Mouse (Mus musculus) limb, embryonic 10.5 days (tissue): Measurements from ENCODE around the gene Wdcp. TPM values are rescaled to one million over a fixed set of nuclear protein-coding genes. Genes with fewer than 3 reads are reported as not detected.
A peak's percentile ranks its signal among the peaks of the same experiment; 100 is the strongest.

Source experiments
- DNase-seq: peaks from one replicate; pipeline ENCODE4 v3.0.0-alpha.2; 2017; ENCODE audit warnings: low spot score
- H3K27ac ChIP-seq: fragments of 300-500 bp; sonication (generic); 2 replicates; pipeline ENCODE4 v1.5.1; 2016; ENCODE audit warnings: mild to moderate bottlenecking
- H3K27me3 ChIP-seq: fragments of 300-500 bp; sonication (generic); 2 replicates; pipeline ENCODE4 v1.6.1; 2016; ENCODE audit warnings: low read depth, mild to moderate bottlenecking; ENCODE audit not compliant: poor library complexity, severe bottlenecking
- H3K36me3 ChIP-seq: fragments of 300-500 bp; sonication (generic); 2 replicates; pipeline ENCODE4 v1.6.1; 2016; ENCODE audit warnings: mild to moderate bottlenecking, moderate library complexity
- H3K4me1 ChIP-seq: fragments of 300-500 bp; sonication (generic); 2 replicates; pipeline ENCODE4 v1.6.1; 2016
- H3K4me3 ChIP-seq: fragments of 300-500 bp; sonication (generic); 2 replicates; pipeline ENCODE4 v1.5.1; 2016; ENCODE audit warnings: mild to moderate bottlenecking, moderate library complexity
- H3K9me3 ChIP-seq: fragments of 300-500 bp; sonication (generic); replicated peaks from 2 replicates; pipeline ENCODE4 v1.6.1; 2016; ENCODE audit warnings: mild to moderate bottlenecking
- WGBS: fragments of 180-500 bp; shearing (Covaris S2); methylation state at CpG from one replicate; pipeline ENCODE4 v1.1.7; 2016; 5-methylcytosine and 5-hydroxymethylcytosine counted together
- polyA plus RNA-seq: library from polyadenylated mRNA; unstranded; fragments of >200 nt; fragmentation: Nextera tagmentation; extraction: Ambion mirVana; gene quantifications from 2 replicates; pipeline ENCODE4 v1.2.1, GENCODE M21; 2016

The Wdcp gene
- polyA plus RNA-seq, 1 experiment from 2014 or later = 23.9 TPM

DNA sequence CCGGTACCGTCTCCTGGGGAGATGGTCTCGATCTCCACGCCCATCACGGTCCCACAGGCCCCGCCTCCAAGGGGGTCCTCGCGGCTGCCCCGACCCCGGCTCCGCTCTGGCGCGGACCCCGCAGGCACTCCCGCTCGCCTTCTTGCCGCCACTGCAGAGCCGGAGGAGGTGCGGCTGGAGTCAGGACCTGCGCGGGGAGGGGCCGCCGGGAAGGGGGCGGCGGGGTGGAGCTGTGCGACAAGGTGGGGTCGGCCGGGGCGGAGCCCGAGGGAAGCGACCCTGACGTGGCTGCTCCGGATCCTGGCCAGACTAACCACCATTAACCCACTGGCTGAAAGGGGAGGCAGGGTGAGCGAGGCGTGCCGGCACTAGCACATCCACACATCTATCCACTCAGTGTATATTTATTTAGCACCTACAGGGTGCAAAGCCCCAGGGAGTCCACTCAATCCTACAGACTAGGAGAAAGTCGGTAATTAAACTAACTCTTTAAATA is 1.7 kb upstream of the Wdcp start, which contains the start of gene Fkbp1b:
Fkbp1b (minus strand) TSS at position 200 of the 496 bp plus-strand sequence.
- no peaks in the 10 kb centered on the region for H3K9me3 ChIP-seq
- H3K27ac ChIP-seq = peak within 1 kb of the TSS; percentile 82
- H3K4me3 ChIP-seq = peak within 1 kb of the TSS; percentile 80
- H3K36me3 ChIP-seq = no peaks in the 10 kb centered on the region; the same call in 1 of the 2 replicates
- DNase-seq = peak; percentile 84
- peaks cover 34% of the 10 kb centered on the region for H3K27me3 ChIP-seq
- WGBS = under 1% methylated on average over 37 of the region's 37 CpGs
- peaks cover 33% of the 10 kb centered on the region for H3K4me1 ChIP-seq

DNA sequence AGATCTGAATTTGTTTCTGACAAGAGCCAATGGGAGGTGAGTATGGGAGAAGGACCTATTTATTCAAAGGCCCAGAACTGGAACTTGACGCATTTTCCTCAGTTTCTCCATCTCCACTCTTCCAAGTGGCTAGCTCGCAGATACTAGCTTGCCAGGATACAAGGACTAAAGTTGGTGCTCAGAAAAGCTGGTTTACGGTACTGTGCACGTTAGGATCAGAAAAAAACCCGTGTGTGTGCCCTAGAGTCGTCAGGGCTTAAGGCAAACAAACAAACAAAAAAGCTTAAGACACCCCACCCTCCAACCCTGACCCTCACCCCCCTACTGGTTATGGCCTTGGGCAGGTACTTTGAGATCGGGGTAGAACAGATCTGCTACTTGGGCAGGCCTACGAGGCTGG is 647 bp upstream of the Wdcp start:
- Histone ChIP-seq H3K27ac (no peak overlapping the region), H3K36me3 (peaks cover 4% of the 10 kb centered on the region), H3K9me3 (no peaks in the 10 kb centered on the region), H3K4me3 (0 out of 2 replicates have a peak overlapping the region, but pooled peaks have one; percentile 80), H3K4me1 (peaks cover 35% of the 10 kb centered on the region), H3K27me3 (peaks cover 34% of the 10 kb centered on the region)
- DNase-seq = no peak
- 90% methylated on average over 8 of the region's 8 CpGs for WGBS

DNA sequence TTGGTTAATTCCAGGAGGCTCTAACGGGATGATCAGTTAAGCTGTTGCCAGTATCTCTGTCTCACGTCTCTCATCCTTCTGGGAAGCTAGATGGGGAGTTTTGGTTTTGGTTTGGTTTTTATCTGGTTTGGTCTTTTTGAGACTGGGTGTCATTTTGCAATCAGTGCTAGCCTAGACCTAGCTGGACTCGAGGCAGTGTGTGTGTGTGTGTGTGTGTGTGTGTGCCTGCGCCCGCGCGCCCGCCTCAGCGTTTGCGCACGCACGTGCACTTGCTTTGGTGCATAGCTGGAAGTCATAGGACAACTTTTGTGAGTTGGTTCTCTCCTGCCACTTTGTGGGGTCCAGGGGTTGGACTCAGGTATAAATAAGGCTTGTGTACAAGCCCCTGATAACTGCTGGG is 638 bp downstream of the Wdcp start:
- 0% methylated on average over 12 of the region's 12 CpGs for WGBS
- H3K27me3 ChIP-seq = peaks cover 28% of the 10 kb centered on the region
- peak overlapping the region; percentile 78 for H3K27ac ChIP-seq
- peaks cover 35% of the 10 kb centered on the region for H3K4me1 ChIP-seq
- peak overlapping the region; percentile 62 for H3K4me3 ChIP-seq
- H3K36me3 ChIP-seq = peaks cover 6% of the 10 kb centered on the region
- peak; percentile 68 for DNase-seq
- no peaks in the 10 kb centered on the region for H3K9me3 ChIP-seq

DNA sequence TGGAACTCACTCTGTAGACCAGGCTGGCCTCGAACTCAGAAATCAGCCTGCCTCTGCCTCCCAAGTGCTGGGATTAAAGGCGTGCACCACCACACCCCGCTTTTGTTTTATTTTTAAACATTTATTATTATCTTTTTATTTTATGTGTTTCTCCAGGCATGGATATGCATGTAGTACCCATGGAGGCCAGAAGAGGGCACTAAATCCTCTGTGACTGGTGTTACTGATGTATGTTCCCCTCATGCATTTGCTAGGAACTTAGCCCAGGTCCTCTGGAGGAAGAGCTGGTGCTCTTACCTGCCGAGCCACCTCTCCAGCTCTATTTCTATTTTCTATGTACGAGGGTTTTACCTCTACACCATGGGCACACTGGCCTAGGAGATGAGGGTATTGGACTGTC is 13.1 kb downstream of the Wdcp start:
- H3K9me3 ChIP-seq = no peaks in the 10 kb centered on the region
- H3K36me3 ChIP-seq = peaks cover 68% of the 10 kb centered on the region
- no peak overlapping the region for H3K4me3 ChIP-seq
- no peak for DNase-seq
- no peak overlapping the region for H3K27ac ChIP-seq
- peaks cover 6% of the 10 kb centered on the region for H3K4me1 ChIP-seq
- no peaks in the 10 kb centered on the region for H3K27me3 ChIP-seq
- 93% methylated on average over 5 of the region's 5 CpGs for WGBS

DNA sequence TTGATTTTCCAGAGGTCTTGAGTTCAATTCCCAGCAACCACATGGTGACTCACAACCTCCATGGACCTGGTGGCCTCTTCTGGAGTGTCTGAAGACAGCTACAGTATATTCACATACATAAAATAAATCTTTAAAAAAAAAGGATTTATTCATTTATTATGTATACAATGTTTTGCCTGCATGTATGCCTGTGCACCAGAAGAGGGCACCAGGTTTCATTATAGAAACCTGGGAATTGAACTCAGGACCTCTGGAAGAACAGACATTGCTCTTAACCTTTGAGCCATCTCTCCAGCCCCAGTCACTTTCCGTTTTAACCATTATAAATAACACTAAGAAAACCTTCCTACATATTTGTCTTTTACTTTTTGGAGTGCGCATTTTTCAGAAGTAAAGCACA is 13.7 kb downstream of the Wdcp start:
- Histone ChIP-seq H3K9me3 (no peaks in the 10 kb centered on the region), H3K36me3 (peaks cover 61% of the 10 kb centered on the region), H3K27ac (no peak overlapping the region), H3K4me3 (no peak overlapping the region), H3K4me1 (peaks cover 6% of the 10 kb centered on the region), H3K27me3 (no peaks in the 10 kb centered on the region)
- WGBS = 99% methylated on average over 2 of the region's 2 CpGs
- DNase-seq = no peak

DNA sequence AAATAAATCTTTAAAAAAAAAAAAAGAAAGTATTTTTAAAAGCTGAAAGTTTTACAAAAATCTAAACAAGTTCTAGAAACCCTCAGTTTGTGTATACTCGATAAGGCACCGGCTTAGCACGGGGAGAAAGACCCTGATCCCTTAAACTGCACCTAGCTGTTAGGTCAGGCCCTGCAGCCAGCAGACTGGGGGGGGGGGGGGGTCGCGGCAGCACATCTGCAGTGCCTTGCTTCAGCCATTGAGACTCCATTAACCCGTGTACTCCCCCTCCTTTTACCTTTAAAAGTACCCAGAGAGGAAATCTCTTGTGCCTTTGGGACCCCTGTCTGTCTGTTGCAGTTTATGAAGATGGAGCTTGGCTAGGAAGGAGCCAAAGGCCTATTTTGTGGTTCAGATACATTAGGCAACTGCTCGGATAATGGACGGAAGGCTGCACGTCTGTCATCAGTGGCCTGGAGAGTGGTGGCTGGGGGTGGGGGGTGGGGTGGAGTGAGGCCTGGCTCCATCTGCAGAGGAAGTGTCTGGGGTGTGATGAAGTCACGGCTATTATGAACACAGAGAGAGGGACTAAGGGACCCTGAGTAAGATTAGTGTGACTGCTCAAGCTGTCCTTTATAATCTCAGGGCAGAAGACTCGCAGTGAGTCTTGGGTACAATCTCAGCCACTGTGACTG is 16.3 kb downstream of the Wdcp start:
- peaks cover 40% of the 10 kb centered on the region for H3K36me3 ChIP-seq
- H3K27ac ChIP-seq = peak overlapping the region; percentile 61; the same call in 1 of the 2 replicates
- no peaks in the 10 kb centered on the region for H3K27me3 ChIP-seq
- no peak overlapping the region for H3K4me3 ChIP-seq
- WGBS = 54% methylated on average over 11 of the region's 11 CpGs
- peaks cover 6% of the 10 kb centered on the region for H3K4me1 ChIP-seq
- no peaks in the 10 kb centered on the region for H3K9me3 ChIP-seq
- DNase-seq = no peak

DNA sequence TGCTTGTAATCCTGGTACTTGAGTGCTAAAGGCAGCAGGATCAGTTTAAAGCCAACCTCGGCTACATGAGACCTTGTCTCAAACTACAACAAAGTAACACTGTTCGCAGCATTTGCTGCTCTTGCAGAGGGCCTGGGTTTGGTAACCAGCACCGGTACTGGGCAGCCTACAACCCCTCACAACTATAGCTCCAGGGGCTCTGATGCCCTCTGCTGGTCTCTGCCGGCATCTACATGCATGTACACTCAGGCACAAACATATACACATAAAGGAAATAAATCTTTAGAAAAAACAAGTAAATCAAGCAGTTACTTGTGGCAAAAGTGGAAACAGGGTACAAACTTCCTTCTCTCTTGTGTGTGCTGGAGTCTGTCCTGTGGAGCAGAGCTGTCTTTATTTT is 19.6 kb downstream of the Wdcp start:
- H3K4me3 ChIP-seq = no peak overlapping the region
- DNase-seq = no peak
- H3K36me3 ChIP-seq = peaks cover 15% of the 10 kb centered on the region
- H3K27ac ChIP-seq = no peak overlapping the region
- H3K9me3 ChIP-seq = no peaks in the 10 kb centered on the region
- WGBS = 94% methylated on average over 4 of the region's 4 CpGs
- no peaks in the 10 kb centered on the region for H3K27me3 ChIP-seq
- peaks cover 6% of the 10 kb centered on the region for H3K4me1 ChIP-seq

DNA sequence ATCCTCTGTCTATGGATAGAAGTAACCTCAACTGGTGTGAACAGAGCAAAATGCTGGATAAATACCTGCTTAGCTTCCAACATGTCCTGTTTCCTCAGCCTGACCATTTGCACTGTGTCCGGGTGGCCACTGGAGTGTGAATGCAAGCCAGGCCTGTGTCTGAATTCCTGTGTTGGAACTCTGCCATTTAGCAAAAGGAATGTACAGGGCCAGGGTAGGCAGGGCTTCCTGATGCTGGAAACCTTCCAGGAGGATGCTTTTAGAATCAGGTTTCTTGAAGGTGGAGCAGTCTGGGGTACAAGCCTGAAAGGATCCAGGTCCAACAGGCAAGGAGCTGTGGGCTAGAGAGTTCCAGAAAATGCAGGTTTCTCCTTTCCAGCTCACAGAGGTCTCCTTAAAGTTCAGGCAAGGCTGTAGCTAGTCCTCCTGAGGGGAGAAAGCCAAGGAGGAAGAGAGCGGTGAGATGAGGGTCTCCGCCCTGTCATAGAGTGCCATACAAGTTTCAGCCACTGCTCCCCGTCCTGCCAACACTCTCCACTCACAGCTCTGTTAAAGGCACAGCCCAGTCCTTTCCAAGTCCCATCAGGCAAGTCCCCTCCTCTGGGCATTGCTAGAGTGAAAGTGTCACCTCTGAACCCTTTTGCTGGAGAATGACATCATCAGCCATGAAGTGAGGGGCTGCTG is 20.7 kb downstream of the Wdcp start:
- H3K27me3 ChIP-seq = no peaks in the 10 kb centered on the region
- no peak for DNase-seq
- H3K27ac ChIP-seq = no peak overlapping the region
- H3K9me3 ChIP-seq = no peaks in the 10 kb centered on the region
- H3K4me3 ChIP-seq = no peak overlapping the region
- peaks cover 6% of the 10 kb centered on the region for H3K4me1 ChIP-seq
- WGBS = 84% methylated on average over 4 of the region's 4 CpGs
- H3K36me3 ChIP-seq = peaks cover 10% of the 10 kb centered on the region

DNA sequence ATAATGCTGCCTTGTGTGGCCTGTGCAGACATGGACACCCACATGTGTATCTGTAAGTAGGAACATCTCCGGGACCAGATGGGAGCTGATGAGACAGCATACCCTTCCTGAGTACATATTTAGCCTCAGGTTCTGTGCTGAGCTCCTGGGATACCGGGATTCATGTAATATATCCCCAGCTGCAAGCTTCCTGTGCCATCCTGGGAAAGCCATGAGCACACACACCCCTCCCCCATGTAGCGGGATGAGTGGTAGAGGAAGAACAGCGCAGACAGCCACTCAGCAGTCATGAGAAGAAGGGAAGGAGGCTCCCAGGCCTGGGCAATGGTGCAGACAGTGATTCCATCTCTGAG is 21.2 kb downstream of the Wdcp start:
- WGBS = 85% methylated on average over 4 of the region's 4 CpGs
- peaks cover 4% of the 10 kb centered on the region for H3K4me1 ChIP-seq
- no peak overlapping the region for H3K4me3 ChIP-seq
- peaks cover 10% of the 10 kb centered on the region for H3K36me3 ChIP-seq
- no peaks in the 10 kb centered on the region for H3K9me3 ChIP-seq
- H3K27ac ChIP-seq = no peak overlapping the region
- DNase-seq = no peak
- H3K27me3 ChIP-seq = no peaks in the 10 kb centered on the region

DNA sequence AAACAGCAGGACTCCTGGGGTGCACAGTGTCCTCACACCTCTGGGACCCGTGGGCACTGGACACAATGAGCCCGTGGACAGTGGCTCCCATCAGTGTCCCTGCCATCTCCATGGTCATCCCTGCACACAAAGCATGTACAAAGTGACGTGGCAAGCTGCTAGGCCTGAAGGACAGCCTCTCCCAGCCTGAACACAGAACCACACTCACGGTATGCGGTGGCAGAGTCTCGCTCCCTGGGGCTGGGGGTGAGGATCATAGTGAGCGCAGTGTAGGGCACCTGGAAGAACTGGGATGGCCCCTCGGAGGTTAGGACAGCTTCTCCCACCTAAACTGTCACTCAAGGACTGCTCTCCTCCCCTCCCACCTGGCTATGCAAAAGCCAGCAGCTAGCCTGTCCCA is 25.8 kb downstream of the Wdcp start:
- DNase-seq = no peak
- Histone ChIP-seq H3K27me3 (peaks cover 13% of the 10 kb centered on the region), H3K36me3 (no peaks in the 10 kb centered on the region), H3K4me1 (peaks cover 4% of the 10 kb centered on the region), H3K9me3 (no peaks in the 10 kb centered on the region), H3K27ac (no peak overlapping the region), H3K4me3 (no peak overlapping the region)
- 87% methylated on average over 8 of the region's 8 CpGs for WGBS

DNA sequence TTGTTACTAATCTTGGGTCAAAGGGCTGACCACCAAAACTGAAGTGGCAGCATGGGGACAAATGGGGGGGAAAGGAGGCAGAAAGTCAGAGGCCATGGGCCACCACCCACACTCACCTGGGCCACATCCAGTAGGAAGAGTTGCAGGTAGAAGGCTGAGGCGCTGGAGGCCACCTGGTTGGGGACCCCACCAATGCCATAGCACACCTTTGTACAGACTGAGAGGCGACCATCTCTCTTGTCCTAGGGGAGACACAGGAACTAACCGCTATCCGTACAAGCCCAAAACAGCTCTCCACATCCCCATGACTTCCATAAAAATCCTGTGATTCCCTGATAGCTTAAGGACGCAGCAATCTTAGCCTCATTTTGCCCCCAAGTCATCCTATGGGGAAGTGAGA is 28.2 kb downstream of the Wdcp start:
- Histone ChIP-seq H3K4me3 (no peak overlapping the region), H3K27me3 (peaks cover 16% of the 10 kb centered on the region), H3K9me3 (no peaks in the 10 kb centered on the region), H3K4me1 (peaks cover 10% of the 10 kb centered on the region), H3K27ac (no peak overlapping the region), H3K36me3 (no peaks in the 10 kb centered on the region)
- no peak for DNase-seq
- WGBS = 94% methylated on average over 5 of the region's 5 CpGs

DNA sequence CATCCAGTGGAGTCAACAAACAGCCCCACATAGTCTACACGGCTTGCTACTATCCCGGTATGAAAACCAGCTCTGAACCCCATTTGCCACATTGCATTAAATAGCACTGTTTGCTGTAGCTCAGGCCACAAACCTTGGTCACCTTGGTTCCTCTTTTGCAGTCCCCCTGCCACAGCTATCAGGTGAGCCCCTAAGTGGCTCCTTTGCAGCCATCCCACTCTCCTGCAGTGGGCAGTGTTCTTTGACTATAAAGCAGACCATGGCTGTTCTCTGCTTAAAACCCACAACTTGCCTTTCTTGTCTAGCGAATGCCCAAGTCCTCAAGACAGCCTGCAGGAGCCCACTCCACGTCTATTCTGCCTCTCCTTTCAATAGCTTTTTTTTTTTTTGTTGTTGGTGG is 29.2 kb downstream of the Wdcp start:
- Histone ChIP-seq H3K4me3 (no peak overlapping the region), H3K4me1 (peaks cover 10% of the 10 kb centered on the region), H3K27me3 (peaks cover 16% of the 10 kb centered on the region), H3K27ac (no peak overlapping the region), H3K9me3 (no peaks in the 10 kb centered on the region), H3K36me3 (no peaks in the 10 kb centered on the region)
- 73% methylated on average over 4 of the region's 4 CpGs for WGBS
- no peak for DNase-seq

DNA sequence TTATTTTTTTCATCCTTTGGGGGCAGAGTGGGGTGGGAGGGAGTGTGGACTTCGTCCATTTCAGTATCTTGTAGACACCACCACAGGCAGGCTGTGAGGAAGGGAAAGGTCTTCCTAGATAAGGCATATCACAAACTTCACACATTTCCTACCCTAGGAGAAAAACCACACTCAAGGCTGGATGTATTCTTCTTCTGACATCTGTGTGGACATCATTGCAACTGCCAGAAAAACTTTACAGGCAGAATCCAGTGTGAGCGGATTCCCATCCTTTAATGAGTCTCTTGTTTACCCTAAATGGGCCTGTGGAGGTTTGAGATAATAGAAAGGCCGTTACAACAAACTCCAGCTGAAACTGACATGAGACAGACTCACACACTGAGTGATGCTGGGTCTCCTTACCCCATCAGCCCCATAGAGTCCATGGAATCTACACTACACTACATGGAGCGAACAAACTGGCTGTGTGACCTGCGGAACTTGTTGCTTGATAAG is 29.9 kb downstream of the Wdcp start:
- no peaks in the 10 kb centered on the region for H3K36me3 ChIP-seq
- H3K27me3 ChIP-seq = peaks cover 16% of the 10 kb centered on the region
- H3K9me3 ChIP-seq = no peaks in the 10 kb centered on the region
- no peak for DNase-seq
- no peak overlapping the region for H3K27ac ChIP-seq
- H3K4me1 ChIP-seq = peaks cover 10% of the 10 kb centered on the region
- H3K4me3 ChIP-seq = no peak overlapping the region
- 76% methylated on average over 5 of the region's 5 CpGs for WGBS
